Mouse (Mus musculus): ENCODE data around the gene Mcm5. TPM values are rescaled to one million over a fixed set of nuclear protein-coding genes. Genes with fewer than 3 reads are reported as not detected.
A peak's percentile ranks its signal among the peaks of the same experiment; 100 is the strongest.

Mcm5 gene
- total and polyA plus RNA-seq, 3 experiments = 397 to 459 TPM; not detected in 1

DNA sequence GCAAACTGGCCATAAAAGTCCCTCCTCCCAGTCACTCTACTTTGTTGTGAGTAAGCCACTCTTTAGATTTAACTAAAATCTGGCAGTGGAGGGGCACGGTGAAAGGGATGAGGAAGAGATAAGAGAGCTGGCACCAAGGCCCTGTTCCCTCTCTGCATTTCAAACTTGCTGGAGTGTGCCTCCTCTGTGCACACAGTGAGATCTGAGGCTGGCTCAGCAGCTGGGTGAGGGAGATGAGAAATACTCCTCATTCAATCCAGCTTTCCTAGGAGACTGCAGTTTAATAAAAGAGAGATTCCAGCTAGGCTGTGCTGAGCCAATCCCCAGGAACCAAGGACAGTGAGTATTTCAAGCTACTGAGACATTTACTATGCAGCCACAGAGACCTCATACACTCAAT lies 26.4 kb downstream of the Mcm5 start:
- Histone ChIP-seq H3K4me3 (ENCODE audit: control insufficient read depth in 1 of 2, insufficient read depth in 1 of 2, low read depth in 2 of 2, low read length in 2 of 2) (no peak overlapping the region), H3K27me3 (ENCODE audit: control insufficient read depth in 1 of 2, insufficient read depth in 2 of 2, low read length in 2 of 2) (no peaks in the 10 kb centered on the region), H3K79me2 (ENCODE audit: control insufficient read depth, insufficient read depth, low read length, poor library complexity) (no peaks in the 10 kb centered on the region), H3K36me3 (ENCODE audit: control insufficient read depth in 1 of 2, insufficient read depth in 2 of 2, low read length in 2 of 2) (peaks cover 0 to 12% of the 10 kb centered on the region in 2 experiments; a peak in 2 of 4 replicates), H3K9me3 (replicated peaks; ENCODE audit: insufficient read depth, low read length) (no peaks in the 10 kb centered on the region), H3K9ac (ENCODE audit: control insufficient read depth, low read depth, low read length, poor library complexity, severe bottlenecking) (no peak overlapping the region), H3K27ac (ENCODE audit: control insufficient read depth, low read depth, low read length) (no peak overlapping the region), H3K4me1 (ENCODE audit: control insufficient read depth in 1 of 2, insufficient read depth in 2 of 2, low read length in 2 of 2) (peaks cover 19 to 20% of the 10 kb centered on the region in 2 experiments)
- DNase-seq (ENCODE audit: low read depth, low spot score) = no peak
- no peak for TF ChIP-seq MYB (IDR thresholded peaks at IDR 0.05; ENCODE audit: low read depth, low read length)
- TF ChIP-seq TCF12 (IDR thresholded peaks at IDR 0.05; ENCODE audit: low read depth, low read length) = 0 out of 2 replicates have a peak, but pooled peaks have one; percentile 11
- TF ChIP-seq MXI1 (IDR thresholded peaks at IDR 0.05; ENCODE audit: low read depth, low read length) = 0 out of 2 replicates have a peak, but pooled peaks have one; percentile 11
- TF ChIP-seq RCOR1 (IDR thresholded peaks at IDR 0.05; ENCODE audit: low read depth, low read length) = peak; percentile 68; the same call in 1 of the 2 replicates

DNA sequence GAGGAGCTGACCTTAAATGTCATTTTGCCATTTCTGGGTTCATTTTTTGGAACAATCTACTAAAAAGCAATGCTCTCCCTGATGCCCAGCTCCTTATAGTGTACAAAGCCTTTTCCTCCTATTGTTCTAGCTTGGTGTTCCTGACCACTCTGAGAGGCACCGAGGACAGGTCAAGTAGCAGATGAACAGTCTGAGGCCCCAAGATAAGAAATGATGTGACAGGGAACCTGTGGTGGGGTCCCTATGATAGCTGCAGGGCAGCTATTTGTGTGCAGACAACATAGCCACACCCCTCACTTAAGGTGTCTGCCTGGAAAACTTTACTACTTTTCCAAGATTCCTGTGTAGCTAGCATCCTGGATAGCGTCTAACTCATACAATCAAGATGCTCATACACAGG lies 26.9 kb downstream of the Mcm5 start:
- Histone ChIP-seq H3K79me2 (ENCODE audit: control insufficient read depth, insufficient read depth, low read length, poor library complexity) (no peaks in the 10 kb centered on the region), H3K27ac (ENCODE audit: control insufficient read depth, low read depth, low read length) (no peak overlapping the region), H3K9me3 (replicated peaks; ENCODE audit: insufficient read depth, low read length) (no peaks in the 10 kb centered on the region), H3K9ac (ENCODE audit: control insufficient read depth, low read depth, low read length, poor library complexity, severe bottlenecking) (no peak overlapping the region), H3K36me3 (ENCODE audit: control insufficient read depth in 1 of 2, insufficient read depth in 2 of 2, low read length in 2 of 2) (peaks cover 0 to 12% of the 10 kb centered on the region in 2 experiments; a peak in 2 of 4 replicates), H3K27me3 (ENCODE audit: control insufficient read depth in 1 of 2, insufficient read depth in 2 of 2, low read length in 2 of 2) (no peaks in the 10 kb centered on the region), H3K4me1 (ENCODE audit: control insufficient read depth in 1 of 2, insufficient read depth in 2 of 2, low read length in 2 of 2) (peaks cover 19 to 20% of the 10 kb centered on the region in 2 experiments), H3K4me3 (ENCODE audit: control insufficient read depth in 1 of 2, insufficient read depth in 1 of 2, low read depth in 2 of 2, low read length in 2 of 2) (no peak overlapping the region)
- DNase-seq (ENCODE audit: low read depth, low spot score) = no peak
- no peak for TF ChIP-seq MAFK (IDR thresholded peaks at IDR 0.05; ENCODE audit: borderline replicate concordance, low read depth, low read length)
- TF ChIP-seq TCF12 (IDR thresholded peaks at IDR 0.05; ENCODE audit: low read depth, low read length) = peak; percentile 38; the same call in 1 of the 2 replicates
- 0 out of 2 replicates have a peak, but pooled peaks have one; percentile 15 for TF ChIP-seq GATA1 (IDR thresholded peaks at IDR 0.05; ENCODE audit: low read depth, low read length)
- 0 out of 2 replicates have a peak, but pooled peaks have one; percentile 33 for TF ChIP-seq TAL1 (IDR thresholded peaks at IDR 0.05; ENCODE audit: low read length)

DNA sequence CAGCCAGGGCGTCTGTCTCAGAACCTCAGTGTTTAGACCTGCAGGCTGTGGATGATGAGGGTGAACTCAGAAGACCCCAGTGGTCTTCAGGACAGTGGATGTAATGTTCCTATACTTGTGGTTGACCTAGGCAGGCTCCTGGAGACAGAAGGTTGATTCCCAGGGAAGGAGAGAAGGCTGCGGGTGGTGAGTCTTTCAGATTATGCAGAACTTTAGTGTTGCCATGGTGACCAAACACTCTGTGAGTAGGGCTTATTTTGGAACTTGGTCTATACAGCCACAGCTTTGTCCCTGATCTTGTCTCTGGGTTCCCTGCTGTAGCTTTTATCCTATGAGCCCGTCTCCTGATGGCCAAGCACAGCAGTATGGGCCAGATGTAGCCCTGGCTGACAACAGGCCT lies 28.2 kb downstream of the Mcm5 start:
- Histone ChIP-seq H3K27ac (ENCODE audit: control insufficient read depth, low read depth, low read length) (no peak overlapping the region), H3K9me3 (replicated peaks; ENCODE audit: insufficient read depth, low read length) (no peaks in the 10 kb centered on the region), H3K9ac (ENCODE audit: control insufficient read depth, low read depth, low read length, poor library complexity, severe bottlenecking) (no peak overlapping the region), H3K4me3 (ENCODE audit: control insufficient read depth in 1 of 2, insufficient read depth in 1 of 2, low read depth in 2 of 2, low read length in 2 of 2) (no peak overlapping the region), H3K79me2 (ENCODE audit: control insufficient read depth, insufficient read depth, low read length, poor library complexity) (no peaks in the 10 kb centered on the region), H3K36me3 (ENCODE audit: control insufficient read depth in 1 of 2, insufficient read depth in 2 of 2, low read length in 2 of 2) (peaks cover 0 to 12% of the 10 kb centered on the region in 2 experiments; a peak in 2 of 4 replicates), H3K27me3 (ENCODE audit: control insufficient read depth in 1 of 2, insufficient read depth in 2 of 2, low read length in 2 of 2) (no peaks in the 10 kb centered on the region), H3K4me1 (ENCODE audit: control insufficient read depth in 1 of 2, insufficient read depth in 2 of 2, low read length in 2 of 2) (peaks cover 19 to 20% of the 10 kb centered on the region in 2 experiments)
- no peak for DNase-seq (ENCODE audit: low read depth, low spot score)
- no peak for TF ChIP-seq MAZ (IDR thresholded peaks at IDR 0.05; ENCODE audit: low read depth, low read length)
- TF ChIP-seq CHD2 (IDR thresholded peaks at IDR 0.05; ENCODE audit: low read length) = no peak
- no peak for TF ChIP-seq SIN3A (IDR thresholded peaks at IDR 0.05; ENCODE audit: low read length)
- no peak for TF ChIP-seq CHD1 (IDR thresholded peaks at IDR 0.05; ENCODE audit: low read depth, low read length)

Measured in MEL (cell line).